Mouse (Mus musculus): ENCODE measurements around the gene Iqgap1.
"Not testable (repeated sequence)": the region's sequence is repeated elsewhere in the genome, so short reads cannot be mapped to it uniquely, and the experiment has no call there.

Gene Iqgap1

GRCm38 (mm10) chr7:80762297-80762696 lies 63.5 kb downstream of the Iqgap1 start:
- no peak for DNase-seq

DNA sequence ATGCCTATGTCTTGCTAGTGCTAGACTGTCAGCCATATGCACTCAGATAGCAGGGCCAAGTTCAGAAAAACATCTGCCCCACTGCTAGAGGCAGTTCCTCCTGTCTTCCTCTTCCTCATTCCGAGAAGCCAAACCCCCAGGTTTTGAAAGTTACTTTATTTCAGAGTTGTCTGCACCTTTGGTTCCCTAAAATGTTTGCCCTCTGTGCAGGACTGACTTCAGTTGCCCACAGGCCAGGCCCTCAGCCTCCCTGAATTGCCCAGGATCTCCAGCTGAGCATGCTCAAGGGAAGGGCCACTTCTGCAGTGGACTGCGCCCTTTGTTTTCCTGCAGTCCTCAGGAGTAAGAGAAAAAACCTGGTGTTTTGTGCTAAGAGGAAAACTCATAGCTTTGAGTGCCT lies 71.7 kb downstream of the Iqgap1 start:
- DNase-seq = no peak

DNA sequence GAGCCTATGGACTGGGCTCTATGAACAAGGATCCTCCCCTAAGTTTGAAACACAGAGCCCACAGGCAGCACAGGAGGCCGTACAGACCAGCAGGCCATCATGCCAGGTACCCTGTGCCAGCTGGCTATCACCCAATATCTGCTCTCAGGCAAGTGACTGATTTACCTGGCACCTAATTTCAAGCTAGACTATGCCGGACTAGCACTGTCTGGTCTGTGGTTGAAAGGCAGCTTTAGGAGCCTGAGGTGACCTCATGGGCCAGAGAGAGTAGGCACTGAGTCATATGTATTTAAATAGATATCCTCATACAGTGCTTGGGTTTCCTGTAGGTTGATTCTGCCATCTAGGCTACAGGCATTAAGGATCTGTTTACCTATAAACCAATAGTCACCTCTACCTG lies 72.2 kb downstream of the Iqgap1 start:
- no peak for DNase-seq

DNA sequence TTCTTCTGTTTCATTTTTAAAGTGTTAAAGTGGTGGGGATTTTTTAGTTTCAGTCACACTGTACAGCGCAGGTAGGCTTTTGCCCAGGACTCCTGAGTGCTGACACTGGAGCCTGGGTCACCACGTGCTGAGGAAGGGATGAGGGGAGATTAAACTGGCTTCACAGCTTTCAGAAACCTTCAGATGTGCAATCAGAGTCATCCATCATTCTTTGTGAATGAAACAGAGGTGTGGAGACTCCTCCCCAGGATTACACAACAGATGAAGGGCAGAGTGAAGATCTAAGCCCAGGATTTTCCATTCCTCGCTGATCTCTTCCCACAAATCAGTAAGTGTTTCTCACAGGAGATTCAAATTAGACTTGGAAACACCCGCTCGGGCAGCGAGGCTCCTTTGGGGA lies 76.2 kb downstream of the Iqgap1 start:
- DNase-seq = no peak

DNA sequence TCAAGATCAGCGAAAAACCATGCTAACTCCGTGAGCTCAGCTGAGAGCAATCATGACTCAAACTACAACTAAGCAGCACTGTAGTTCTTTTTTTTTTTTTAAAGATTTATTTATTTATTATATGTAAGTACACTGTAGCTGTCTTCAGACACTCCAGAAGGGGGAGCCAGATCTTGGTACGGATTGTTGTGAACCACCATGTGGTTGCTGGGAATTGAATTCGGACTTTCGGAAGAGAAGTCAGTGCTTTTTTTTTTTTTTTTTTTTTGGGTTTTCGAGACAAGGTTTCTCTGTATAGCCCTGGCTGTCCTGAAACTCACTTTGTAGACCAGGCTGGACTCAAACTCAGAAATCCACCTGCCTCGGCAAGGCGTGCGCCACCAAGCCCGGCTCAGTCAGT lies 76.7 kb downstream of the Iqgap1 start:
- not testable (repeated sequence) for DNase-seq

- no peak for DNase-seq
These were observed 78.4 kb downstream of the Iqgap1 start for GRCm38 (mm10) chr7:80747371-80747770.

DNA sequence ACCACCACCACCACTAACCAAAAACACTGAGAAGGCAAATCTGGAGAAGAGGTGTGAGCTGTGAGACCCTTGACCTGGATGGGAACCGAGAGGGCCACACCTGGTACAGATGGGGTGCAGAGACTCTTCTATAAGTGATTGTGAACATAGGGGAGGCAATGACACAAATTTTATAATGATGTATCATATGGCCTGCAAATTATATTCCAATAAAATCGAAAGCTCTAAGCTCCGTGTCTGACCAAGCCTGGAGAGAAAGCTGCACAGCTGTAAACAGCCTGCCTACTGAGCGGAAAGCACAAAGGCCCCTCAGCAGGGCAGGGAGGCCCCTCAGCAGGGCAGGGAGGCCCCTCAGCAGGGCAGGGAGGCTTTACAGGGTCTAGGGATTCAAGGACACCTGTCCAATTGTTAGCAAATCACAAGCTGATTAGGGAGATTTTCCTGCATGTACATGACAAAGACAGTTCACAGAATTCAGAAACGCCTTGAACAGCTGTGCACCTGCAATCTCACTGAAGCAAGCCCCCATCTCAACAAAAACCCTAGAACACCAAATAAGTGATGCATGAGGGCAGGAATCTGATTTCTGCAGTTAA lies 79.5 kb downstream of the Iqgap1 start:
- DNase-seq = no peak

DNA sequence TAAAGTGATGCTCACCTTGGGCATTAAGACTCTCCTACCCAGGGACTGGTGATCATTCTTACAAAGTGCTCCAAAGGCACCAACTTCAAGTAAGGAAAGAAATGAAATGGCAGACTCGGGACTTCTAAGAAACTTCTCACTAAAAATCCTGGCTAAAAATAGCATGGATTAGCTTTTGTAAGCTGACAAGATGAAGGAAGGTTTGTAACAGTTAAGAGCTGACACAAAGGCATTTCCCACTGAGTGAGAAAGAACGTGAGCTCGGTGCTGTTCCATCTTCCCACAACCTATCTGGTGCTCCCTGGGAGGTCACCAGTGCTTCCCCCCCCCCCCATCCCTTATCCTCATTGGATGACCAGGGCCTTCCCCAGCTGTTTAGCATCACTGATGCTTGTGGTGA lies 80.0 kb downstream of the Iqgap1 start:
- DNase-seq = no peak

GRCm38 (mm10) chr7:80745250-80745649 lies 80.5 kb downstream of the Iqgap1 start:
- DNase-seq = no peak

DNA sequence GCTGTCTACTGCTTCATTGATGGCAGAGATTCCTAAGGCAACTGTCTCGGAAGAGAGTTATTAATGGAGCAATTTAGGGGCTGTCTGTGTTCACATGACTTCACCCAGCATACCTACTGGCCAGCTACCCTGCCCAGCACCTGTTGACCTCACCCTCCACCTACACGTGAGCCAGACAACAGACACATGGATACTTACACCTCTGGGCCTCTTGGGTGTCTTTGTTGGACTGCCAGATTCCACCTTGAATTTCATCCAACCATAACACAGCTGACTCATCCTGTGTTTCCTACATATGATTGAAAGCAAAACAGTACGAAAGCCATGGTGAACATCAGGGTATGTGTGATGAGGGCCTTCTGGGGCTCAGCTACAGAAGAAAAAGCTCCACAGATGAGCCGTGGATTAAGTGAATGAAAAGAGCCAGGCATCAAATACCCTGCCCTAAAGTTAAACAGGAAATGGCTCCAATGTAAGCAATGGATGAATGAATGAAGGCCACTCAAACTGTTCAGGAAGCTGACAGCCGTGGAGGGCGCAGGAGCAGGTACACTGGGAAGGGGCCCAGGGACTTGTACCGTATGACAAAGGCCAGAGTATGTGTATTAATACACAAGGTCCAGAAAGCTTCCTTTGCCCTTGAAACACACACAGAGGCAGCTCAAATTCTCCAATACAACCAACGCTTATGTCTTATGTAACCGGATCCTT lies 81.7 kb downstream of the Iqgap1 start:
- no peak for DNase-seq

DNA sequence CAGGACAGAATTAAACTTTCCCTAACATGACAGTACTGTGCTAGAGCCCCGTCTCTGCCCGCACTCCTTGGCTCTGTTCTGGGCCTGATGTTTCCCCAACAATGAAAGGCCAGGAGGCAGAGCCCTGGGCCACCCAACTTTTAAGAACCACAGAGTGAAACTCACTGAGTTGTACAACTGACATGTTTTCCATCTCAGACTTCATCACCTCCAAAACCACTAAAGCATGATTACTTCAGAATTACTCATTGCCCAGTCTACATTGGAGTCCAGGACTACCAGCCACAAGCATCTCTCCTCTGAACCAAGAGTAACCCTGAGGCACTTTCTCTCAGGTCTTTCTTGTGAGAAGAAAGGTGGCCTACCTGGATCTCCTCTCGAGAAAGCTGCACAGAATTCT lies 83.1 kb downstream of the Iqgap1 start:
- DNase-seq = no peak

- DNase-seq = peak; percentile 81
These were observed 84.8 kb downstream of the Iqgap1 start for GRCm38 (mm10) chr7:80740954-80741353.

DNA sequence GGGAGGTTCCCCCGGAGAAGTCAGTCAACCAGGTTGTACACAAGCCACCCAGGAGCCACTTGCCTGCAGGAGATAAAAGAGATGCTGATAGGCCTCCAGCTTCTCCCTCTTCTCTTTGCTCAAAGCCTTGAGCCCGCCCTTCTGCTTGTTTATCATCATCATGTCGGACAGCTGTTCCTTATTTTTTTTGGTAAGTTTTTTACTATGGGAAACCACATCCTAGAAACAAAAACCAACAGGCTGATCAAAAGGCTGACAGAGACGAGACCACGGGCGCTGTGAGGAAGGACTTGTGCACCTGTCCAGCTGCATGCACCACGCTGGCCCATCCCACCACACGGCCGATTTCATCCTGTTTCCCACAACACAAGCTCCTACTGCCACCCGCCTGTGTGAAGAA lies 89.6 kb downstream of the Iqgap1 start:
- no peak for DNase-seq

- DNase-seq = no peak
These were observed 92.8 kb downstream of the Iqgap1 start for GRCm38 (mm10) chr7:80732986-80733385.

DNA sequence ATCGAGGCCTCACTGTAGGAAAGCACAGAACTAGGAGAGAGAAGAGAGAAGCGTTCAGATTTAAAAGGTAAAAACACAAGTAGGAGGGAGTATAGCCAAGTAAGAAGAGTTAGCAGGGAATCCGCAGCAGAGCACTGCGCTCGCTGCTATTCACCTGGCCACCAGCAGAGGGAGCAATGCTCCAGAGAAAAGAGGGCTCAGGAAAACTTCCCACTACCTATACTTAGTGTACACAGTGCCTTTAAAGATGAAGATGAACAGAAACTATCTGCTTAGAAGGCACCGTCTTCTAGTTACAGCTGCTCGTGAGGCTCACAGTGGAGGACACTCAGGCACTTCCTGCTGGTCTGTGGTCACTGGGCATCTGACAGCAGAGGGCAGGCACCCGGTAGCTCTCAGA lies 96.1 kb downstream of the Iqgap1 start:
- peak; percentile 83 for DNase-seq

DNA sequence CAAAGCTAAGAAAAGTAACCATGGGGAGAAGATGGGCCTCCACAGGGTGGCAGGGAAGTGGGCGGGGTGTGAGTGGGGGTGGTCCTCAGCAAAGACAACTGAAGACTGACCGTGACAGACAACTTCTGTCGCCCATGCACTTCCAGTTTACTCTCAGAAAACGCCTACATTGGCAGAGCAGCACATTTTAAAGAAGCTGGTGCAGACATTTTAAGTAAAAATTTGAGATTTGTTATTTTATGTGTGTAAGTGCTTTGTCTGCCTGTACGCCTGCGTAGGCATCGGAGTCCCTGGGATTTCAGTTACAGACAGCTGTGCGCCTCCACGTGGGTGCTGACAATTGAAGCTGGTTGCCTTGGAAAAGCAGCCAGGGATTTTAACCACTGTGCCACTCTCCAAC lies 104.7 kb downstream of the Iqgap1 start:
- no peak for DNase-seq

DNA sequence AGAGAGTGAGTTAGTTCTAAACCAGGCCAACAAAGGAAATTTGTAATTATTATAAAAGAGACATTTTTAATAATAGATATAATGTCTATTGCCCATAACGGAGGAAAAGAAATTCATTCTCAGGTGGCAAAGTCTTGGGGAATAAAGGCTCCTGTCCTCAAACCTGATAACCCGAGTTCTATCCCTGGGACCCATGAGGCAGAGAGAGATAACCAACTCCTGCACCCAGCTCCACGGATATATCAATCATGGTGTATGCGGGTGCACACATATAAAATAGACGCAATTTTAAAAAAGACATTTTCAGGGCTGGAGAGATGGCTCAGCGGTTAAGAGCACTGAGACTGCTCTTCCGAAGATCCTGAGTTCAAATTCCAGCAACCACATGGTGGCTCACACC lies 106.2 kb downstream of the Iqgap1 start:
- DNase-seq = no peak

GRCm38 (mm10) chr7:80719038-80719437 lies 106.7 kb downstream of the Iqgap1 start:
- DNase-seq = no peak

DNA sequence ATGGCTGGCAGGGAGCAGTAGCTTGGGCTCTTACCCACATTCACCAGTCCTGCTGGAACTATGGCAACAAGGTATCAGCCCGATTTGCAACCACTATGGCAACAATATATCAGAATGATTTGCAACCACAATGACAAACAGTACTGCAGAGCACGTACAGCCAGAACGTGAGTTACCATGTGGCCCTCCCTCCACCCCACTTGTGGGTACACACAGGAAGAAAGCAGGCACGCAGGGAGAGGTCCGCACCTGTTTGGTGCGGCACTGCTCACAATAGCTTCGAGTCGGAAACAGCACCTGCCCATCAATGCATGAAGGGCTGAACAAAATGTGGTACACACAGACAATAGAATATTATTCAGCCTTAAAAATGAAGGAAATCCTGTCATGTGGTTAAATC lies 107.3 kb downstream of the Iqgap1 start:
- DNase-seq = no peak

- DNase-seq = no peak
These were observed 109.0 kb downstream of the Iqgap1 start for GRCm38 (mm10) chr7:80716758-80717157.

DNA sequence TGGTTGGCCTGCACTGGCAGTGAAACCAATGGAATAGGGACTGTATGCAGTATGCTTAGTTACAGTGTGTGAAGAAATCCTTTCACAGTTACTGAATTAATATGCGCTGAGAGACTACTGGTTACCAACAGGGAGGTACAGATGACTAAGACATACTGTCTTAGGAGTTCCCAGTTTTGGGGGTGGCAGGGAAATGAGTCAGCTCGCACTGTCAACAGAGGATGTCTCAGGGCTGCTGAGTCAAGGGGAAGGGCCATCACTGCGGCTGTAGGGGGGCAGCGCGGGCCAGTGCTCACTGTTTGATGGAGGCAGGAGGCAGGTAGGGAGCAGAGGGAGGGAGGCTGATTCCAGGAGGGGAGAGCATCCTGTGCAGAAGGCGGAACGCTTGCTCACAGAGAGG lies 110.5 kb downstream of the Iqgap1 start:
- DNase-seq = no peak

GRCm38 (mm10) chr7:80711496-80711895 lies 114.3 kb downstream of the Iqgap1 start:
- DNase-seq = no peak

DNA sequence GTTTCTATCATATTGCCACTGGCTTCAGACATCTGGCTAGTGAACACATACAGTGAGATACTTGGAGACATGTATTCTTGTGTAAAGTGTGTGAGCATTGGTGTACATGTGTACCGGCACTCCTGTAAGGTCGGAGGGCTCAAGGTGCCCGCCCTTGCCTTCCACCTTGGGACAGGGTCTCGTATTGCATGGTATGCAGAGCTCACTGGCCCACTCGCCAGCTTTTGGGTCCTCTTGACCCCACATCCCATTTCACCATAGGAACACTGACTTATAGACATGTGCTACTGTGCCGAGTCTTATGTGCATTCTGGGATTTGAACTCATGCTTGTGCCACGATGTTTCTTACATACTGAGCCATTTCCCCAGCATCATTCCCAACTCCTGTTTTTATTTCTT lies 115.4 kb downstream of the Iqgap1 start:
- no peak for DNase-seq

GRCm38 (mm10) chr7:80704066-80704465 lies 121.7 kb downstream of the Iqgap1 start:
- no peak for DNase-seq

GRCm38 (mm10) chr7:80702510-80702909 lies 123.3 kb downstream of the Iqgap1 start:
- no peak for DNase-seq
